Mouse (Mus musculus) mouse embryonic stem cell (cell line): ENCODE results near the gene Chgb.

Experiments
- in situ Hi-C, 2 experiments: fragments of 300-500 bp; cut with MboI; formaldehyde crosslinking; loops; 1 replicate in 1 of 2; 3 replicates in 1 of 2; pipeline ENCODE4 v1.14.3; 2019 to 2020; ENCODE audit warnings: low sequenced_read_pairs in 2 of 2, low pct_unique_long_range_greater_than_20kb in 1 of 2, mixed read lengths in 1 of 2; ENCODE audit not compliant: unreplicated experiment in 1 of 2

Chgb gene

GRCm38 (mm10) chr2:132780978-132781377 is at the start of gene Chgb:
TSS of gene Chgb (plus strand) at chr2:132781278.
- in situ Hi-C loops: no loop called here

GRCm38 (mm10) chr2:132732940-132733339 is 48.1 kb upstream of the Chgb start:
- in situ Hi-C loops: no loop called here

GRCm38 (mm10) chr2:132733603-132734573 is 47.2 kb upstream of the Chgb start:
- in situ Hi-C loops: no loop called here

- in situ Hi-C loops: no loop called here
Measured at GRCm38 (mm10) chr2:132738816-132739432, 42.2 kb upstream of the Chgb start.

- in situ Hi-C loops: no loop called here
Measured at GRCm38 (mm10) chr2:132741862-132742347, 39.2 kb upstream of the Chgb start.

- in situ Hi-C loops: no loop called here
Measured at GRCm38 (mm10) chr2:132744866-132745265, 36.2 kb upstream of the Chgb start.

GRCm38 (mm10) chr2:132746108-132746507 is 35.0 kb upstream of the Chgb start:
- in situ Hi-C loops: no loop called here

GRCm38 (mm10) chr2:132750726-132751125 is 30.4 kb upstream of the Chgb start:
- in situ Hi-C loops: no loop called here

- in situ Hi-C loops: no loop called here
Measured at GRCm38 (mm10) chr2:132751141-132752066, 29.7 kb upstream of the Chgb start.

- in situ Hi-C loops: no loop called here
Measured at GRCm38 (mm10) chr2:132752398-132752797, 28.7 kb upstream of the Chgb start.

GRCm38 (mm10) chr2:132753137-132753536 is 27.9 kb upstream of the Chgb start:
- in situ Hi-C loops: no loop called here

GRCm38 (mm10) chr2:132757911-132758310 is 23.2 kb upstream of the Chgb start:
- in situ Hi-C loops: no loop called here

GRCm38 (mm10) chr2:132770822-132771221 is 10.3 kb upstream of the Chgb start:
- in situ Hi-C loops: no loop called here

- in situ Hi-C loops: no loop called here
Measured at GRCm38 (mm10) chr2:132781439-132782068, 476 bp downstream of the Chgb start.

- in situ Hi-C loops: no loop called here
Measured at GRCm38 (mm10) chr2:132784039-132784438, 3.0 kb downstream of the Chgb start.

- in situ Hi-C loops: no loop called here
Measured at GRCm38 (mm10) chr2:132793441-132794203, 12.5 kb downstream of the Chgb start.

GRCm38 (mm10) chr2:132794204-132794586 is 13.1 kb downstream of the Chgb start:
- in situ Hi-C loops: no loop called here
